Mouse (Mus musculus) E14TG2a.4 (cell line): ENCODE data around the gene Crym.

Experiments used
- CTCF ChIP-seq: conservative IDR thresholded peaks from 2 replicates; pipeline ENCODE4 v1.5.1; 2014; ENCODE audit warnings: low read length
- POU5F1 ChIP-seq: IDR thresholded peaks from 2 replicates; pipeline ENCODE4 v1.6.1; 2014; ENCODE audit warnings: low read length, borderline replicate concordance

- TF ChIP-seq CTCF, result no peak
- no peak for TF ChIP-seq POU5F1
Observed at GRCm38 (mm10) chr7:120205989-120206388, 4.1 kb upstream of the Crym start.
